Mouse (Mus musculus): ENCODE data around the gene Rfx3. TPM values are rescaled to one million over a fixed set of nuclear protein-coding genes. Genes with fewer than 3 reads are reported as not detected.

The Rfx3 gene
- polyA plus RNA-seq, 1 experiment from 2014 or later = 16.4 TPM

DNA sequence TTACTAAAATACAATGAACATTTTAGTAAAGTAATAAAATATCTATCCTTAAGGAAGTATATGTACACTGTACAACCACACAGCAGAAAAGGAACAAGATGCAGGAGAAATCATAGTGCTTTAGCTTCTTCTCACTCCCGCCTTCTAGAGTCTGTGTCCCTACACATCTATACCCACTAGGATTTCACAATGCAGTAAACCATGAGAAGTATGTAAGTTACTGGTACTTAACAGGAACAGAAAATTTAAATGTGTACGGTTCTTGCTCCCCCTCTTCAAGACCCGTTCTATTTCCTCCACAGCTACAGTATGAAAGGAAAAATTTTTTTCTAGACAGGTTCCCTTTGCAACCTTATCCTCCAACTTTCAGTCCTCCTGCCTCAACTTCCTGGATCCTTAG, 8.3 kb downstream of the Rfx3 start:
- Histone ChIP-seq H3K27me3 (no peaks in the 10 kb centered on the region), H3K36me3 (no peaks in the 10 kb centered on the region), H3K9me3 (no peaks in the 10 kb centered on the region), H3K4me1 (0 out of 2 replicates have a peak, but pooled peaks cover 7% of the 10 kb centered on the region), H3K4me2 (no peak overlapping the region), H3K4me3 (no peak overlapping the region), H3K9ac (no peak overlapping the region), H3K27ac (no peak overlapping the region)
- 79% methylated on average over 3 of the region's 3 CpGs for WGBS
- ATAC-seq (ENCODE audit: insufficient number of reproducible peaks, insufficient read depth, low FRiP score, low TSS enrichment, low read depth) = no peak

DNA sequence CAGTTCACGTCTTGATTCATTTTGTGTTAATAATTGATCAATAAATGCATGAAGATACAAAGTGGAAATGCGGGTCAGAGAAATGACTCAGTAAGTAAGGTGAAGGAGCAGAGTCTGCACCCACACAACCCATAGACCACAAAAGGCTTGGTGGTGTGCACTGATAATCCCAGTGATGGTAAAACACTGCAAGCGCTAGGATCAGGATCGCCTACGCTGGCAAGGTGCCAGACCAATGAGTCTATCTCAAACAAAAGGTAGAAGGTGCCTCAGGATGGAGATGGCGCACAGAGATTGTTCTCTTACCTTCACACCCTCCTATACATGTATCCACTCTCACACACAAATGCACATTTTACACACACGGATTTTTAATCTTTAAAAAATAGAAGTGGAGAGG, 18.2 kb downstream of the Rfx3 start:
- H3K9ac ChIP-seq = no peak overlapping the region
- H3K9me3 ChIP-seq = no peaks in the 10 kb centered on the region
- no peak overlapping the region for H3K4me3 ChIP-seq
- no peak for ATAC-seq (ENCODE audit: insufficient number of reproducible peaks, insufficient read depth, low FRiP score, low TSS enrichment, low read depth)
- no peak overlapping the region for H3K4me2 ChIP-seq
- H3K27ac ChIP-seq = no peak overlapping the region
- H3K36me3 ChIP-seq = no peaks in the 10 kb centered on the region
- WGBS = 94% methylated on average over 7 of the region's 7 CpGs
- H3K27me3 ChIP-seq = no peaks in the 10 kb centered on the region
- no peaks in the 10 kb centered on the region; the same call in 1 of the 2 replicates for H3K4me1 ChIP-seq

DNA sequence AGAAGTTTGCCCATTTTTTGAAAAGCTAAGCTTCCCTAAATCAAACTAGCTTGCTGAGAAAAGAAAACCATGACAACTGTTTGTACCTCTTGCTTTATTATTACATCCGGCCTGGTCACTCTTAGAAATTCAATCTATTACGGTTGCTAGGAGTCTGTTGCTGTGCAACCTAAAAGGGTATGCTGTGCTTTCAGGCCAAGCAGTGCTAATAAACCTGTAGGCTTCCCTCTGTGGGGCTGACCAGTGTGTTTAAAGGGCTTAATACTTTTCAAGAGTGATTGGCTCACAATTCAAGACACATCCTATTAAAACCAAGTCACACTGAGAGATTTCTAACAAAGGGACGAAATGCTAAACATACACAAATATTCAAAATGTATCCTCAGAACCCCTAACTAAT, 22.2 kb downstream of the Rfx3 start:
- no peak overlapping the region for H3K4me3 ChIP-seq
- no peak overlapping the region for H3K27ac ChIP-seq
- no peaks in the 10 kb centered on the region for H3K27me3 ChIP-seq
- ATAC-seq (ENCODE audit: insufficient number of reproducible peaks, insufficient read depth, low FRiP score, low TSS enrichment, low read depth) = no peak
- H3K9me3 ChIP-seq = no peaks in the 10 kb centered on the region
- H3K9ac ChIP-seq = no peak overlapping the region
- no peak overlapping the region for H3K4me2 ChIP-seq
- 60% methylated on average over 3 of the region's 3 CpGs for WGBS
- H3K4me1 ChIP-seq = no peaks in the 10 kb centered on the region; the same call in 1 of the 2 replicates
- H3K36me3 ChIP-seq = no peaks in the 10 kb centered on the region

DNA sequence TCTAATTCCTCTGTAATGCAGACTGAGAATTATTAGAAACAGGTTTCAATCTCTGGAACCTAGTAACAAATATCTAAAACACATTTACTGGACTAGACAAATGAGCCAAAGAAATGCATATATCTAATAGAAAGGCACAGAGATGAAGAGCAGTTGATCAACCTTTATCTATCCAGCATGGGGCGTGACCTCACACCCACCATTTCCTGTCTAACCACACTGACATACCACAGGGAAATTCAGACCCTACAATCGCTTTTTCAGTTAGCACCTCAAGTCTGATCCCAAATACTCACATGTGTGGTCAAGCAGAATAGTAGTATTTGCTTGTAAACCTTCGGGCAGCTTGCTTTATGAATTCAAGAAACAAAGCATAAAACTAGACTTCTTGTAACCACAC, 43.4 kb downstream of the Rfx3 start:
- peaks cover 5% of the 10 kb centered on the region for H3K36me3 ChIP-seq
- H3K9ac ChIP-seq = no peak overlapping the region
- WGBS = 73% methylated on average over 3 of the region's 3 CpGs
- H3K27ac ChIP-seq = no peak overlapping the region
- no peaks in the 10 kb centered on the region for H3K27me3 ChIP-seq
- no peaks in the 10 kb centered on the region for H3K4me1 ChIP-seq
- no peak overlapping the region for H3K4me2 ChIP-seq
- no peak overlapping the region for H3K4me3 ChIP-seq
- ATAC-seq (ENCODE audit: insufficient number of reproducible peaks, insufficient read depth, low FRiP score, low TSS enrichment, low read depth) = no peak
- H3K9me3 ChIP-seq = peaks cover 5% of the 10 kb centered on the region; the same call in 1 of the 2 replicates

DNA sequence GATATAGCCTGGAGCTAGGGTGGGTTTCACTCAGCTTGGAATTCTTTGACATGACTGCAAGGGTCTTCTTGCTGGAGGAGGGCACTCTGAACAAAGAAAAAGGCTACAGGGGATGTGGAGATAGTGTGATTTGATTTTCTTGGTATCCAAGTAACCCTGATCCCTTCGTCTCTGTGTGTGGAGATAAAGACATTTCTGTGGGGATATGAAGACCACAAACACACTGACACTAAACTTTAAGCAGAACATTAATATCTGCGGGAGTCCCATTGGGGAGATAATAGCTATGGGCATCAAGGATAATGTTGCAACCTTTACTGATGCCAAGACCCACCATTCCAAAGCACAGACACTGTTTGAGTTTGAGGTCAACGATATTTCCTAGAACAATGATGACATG, 49.7 kb downstream of the Rfx3 start:
- no peak overlapping the region for H3K9ac ChIP-seq
- no peak for ATAC-seq (ENCODE audit: insufficient number of reproducible peaks, insufficient read depth, low FRiP score, low TSS enrichment, low read depth)
- no peaks in the 10 kb centered on the region for H3K4me1 ChIP-seq
- no peak overlapping the region for H3K4me3 ChIP-seq
- WGBS = 87% methylated on average over 3 of the region's 3 CpGs
- H3K27ac ChIP-seq = no peak overlapping the region
- peaks cover 5% of the 10 kb centered on the region; the same call in 1 of the 2 replicates for H3K9me3 ChIP-seq
- H3K36me3 ChIP-seq = peaks cover 9% of the 10 kb centered on the region; the same call in 1 of the 2 replicates
- no peaks in the 10 kb centered on the region for H3K27me3 ChIP-seq
- H3K4me2 ChIP-seq = no peak overlapping the region

DNA sequence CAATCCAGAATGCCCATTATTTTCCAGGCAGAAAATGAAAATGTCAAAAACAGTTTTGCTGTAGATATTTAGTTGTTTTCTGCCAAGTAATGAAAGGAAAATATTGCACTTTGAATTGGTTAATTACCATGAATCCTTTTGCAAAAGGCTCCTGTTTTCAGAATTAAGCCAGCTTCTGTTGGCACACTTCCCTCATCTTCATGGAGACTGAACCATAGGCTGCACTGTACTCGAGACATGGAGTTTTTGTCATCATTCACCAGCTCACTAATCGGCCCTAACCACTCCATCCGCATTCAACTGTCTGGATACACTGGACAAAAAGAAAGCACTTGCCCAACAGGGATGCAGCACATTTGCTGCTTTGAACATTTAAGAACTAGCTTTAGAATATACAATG, 75.5 kb downstream of the Rfx3 start:
- WGBS = 74% methylated on average over 3 of the region's 3 CpGs
- Histone ChIP-seq H3K4me3 (no peak overlapping the region), H3K4me1 (no peaks in the 10 kb centered on the region), H3K4me2 (no peak overlapping the region), H3K27ac (no peak overlapping the region), H3K9me3 (no peaks in the 10 kb centered on the region), H3K9ac (no peak overlapping the region), H3K27me3 (no peaks in the 10 kb centered on the region), H3K36me3 (no peaks in the 10 kb centered on the region)
- no peak for ATAC-seq (ENCODE audit: insufficient number of reproducible peaks, insufficient read depth, low FRiP score, low TSS enrichment, low read depth)

DNA sequence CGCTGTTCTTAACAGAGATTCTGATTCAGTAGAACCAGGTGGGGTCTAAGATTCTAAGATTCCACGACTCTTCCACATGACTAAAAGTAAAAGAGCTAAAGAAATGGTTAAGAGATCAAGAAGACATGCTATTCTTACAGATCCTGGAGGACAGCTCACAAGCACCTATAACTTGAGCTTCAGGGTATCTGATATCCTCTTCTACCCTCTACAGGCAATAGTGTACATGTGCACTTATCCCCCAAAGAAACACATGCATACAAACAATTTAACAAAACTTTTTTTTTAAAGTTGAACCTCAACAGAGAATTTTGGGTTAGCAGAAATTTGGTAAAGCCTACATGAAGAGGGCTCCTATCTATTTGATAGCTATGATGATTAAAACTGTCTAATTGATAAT, 79.8 kb downstream of the Rfx3 start:
- no peaks in the 10 kb centered on the region for H3K36me3 ChIP-seq
- H3K4me2 ChIP-seq = no peak overlapping the region
- H3K9me3 ChIP-seq = no peaks in the 10 kb centered on the region
- no peak overlapping the region for H3K9ac ChIP-seq
- no peaks in the 10 kb centered on the region for H3K27me3 ChIP-seq
- H3K4me1 ChIP-seq = no peaks in the 10 kb centered on the region
- no peak overlapping the region for H3K27ac ChIP-seq
- WGBS = 93% methylated on average over 2 of the region's 2 CpGs
- H3K4me3 ChIP-seq = no peak overlapping the region
- ATAC-seq (ENCODE audit: insufficient number of reproducible peaks, insufficient read depth, low FRiP score, low TSS enrichment, low read depth) = no peak

DNA sequence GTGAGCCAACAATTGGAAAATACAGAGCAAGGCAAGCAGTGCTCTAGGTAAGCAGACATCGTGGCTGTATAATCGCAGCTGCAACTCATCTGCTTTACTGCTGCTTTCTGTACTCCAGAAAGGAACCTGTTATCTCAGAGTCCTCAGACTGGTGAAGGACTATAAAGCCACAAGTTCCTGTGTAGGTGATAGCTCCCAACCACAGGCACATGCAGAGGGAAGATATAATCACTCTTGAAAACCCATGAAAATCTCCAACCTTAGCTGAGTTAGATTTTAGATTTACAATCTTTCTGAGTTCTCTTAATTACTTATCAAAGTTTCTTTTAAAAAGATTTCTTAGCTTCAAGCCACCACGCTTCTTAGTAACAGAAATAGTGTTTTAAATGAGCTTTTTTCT, 84.6 kb downstream of the Rfx3 start:
- H3K27ac ChIP-seq = no peak overlapping the region
- H3K4me1 ChIP-seq = no peaks in the 10 kb centered on the region
- no peak for ATAC-seq (ENCODE audit: insufficient number of reproducible peaks, insufficient read depth, low FRiP score, low TSS enrichment, low read depth)
- no peaks in the 10 kb centered on the region for H3K36me3 ChIP-seq
- H3K4me2 ChIP-seq = no peak overlapping the region
- H3K4me3 ChIP-seq = no peak overlapping the region
- no peaks in the 10 kb centered on the region for H3K9me3 ChIP-seq
- 84% methylated on average over 3 of the region's 3 CpGs for WGBS
- H3K9ac ChIP-seq = no peak overlapping the region
- H3K27me3 ChIP-seq = no peaks in the 10 kb centered on the region

DNA sequence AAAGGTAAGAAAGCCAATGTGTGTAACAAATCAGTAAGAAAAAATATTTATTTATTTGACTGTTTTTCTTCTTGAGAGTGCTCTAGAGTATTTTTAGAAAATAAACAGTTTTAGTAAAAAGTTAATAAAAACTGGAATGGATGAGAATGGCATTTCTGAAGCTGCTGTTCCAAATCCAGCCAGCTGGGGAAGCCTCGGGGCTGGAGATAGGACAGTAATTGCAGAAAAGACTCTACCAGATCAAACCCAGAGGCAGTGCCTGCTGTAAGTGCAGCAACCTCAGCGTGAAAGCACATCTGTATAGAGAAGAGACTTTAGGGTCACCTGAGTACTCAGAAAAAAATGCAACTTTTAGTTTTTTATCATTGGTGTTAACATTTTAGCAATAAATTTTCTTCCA, 91.9 kb downstream of the Rfx3 start:
- Histone ChIP-seq H3K9me3 (no peaks in the 10 kb centered on the region), H3K27ac (no peak overlapping the region), H3K9ac (no peak overlapping the region), H3K36me3 (no peaks in the 10 kb centered on the region), H3K4me3 (no peak overlapping the region), H3K4me1 (no peaks in the 10 kb centered on the region), H3K27me3 (no peaks in the 10 kb centered on the region), H3K4me2 (no peak overlapping the region)
- 47% methylated on average over 2 of the region's 2 CpGs for WGBS
- ATAC-seq (ENCODE audit: insufficient number of reproducible peaks, insufficient read depth, low FRiP score, low TSS enrichment, low read depth) = no peak

DNA sequence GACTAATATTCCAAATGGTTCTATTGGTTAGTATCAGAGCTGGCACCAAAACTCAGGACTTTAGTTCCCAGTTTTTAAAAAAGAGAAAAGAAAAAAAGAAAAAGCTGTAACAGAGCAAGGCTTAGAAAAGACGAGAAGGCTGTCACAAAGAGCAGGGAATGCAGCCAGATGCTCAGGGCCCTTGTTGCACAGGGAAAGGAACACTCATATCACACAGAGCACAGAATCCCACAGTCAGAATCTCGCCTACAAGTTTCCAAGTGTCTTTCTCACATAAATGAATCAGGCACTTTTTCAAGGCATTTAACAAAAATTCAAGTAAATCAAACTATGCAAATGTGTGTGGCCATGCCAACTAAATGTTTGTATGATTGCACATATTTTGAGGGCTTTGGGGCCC, 94.5 kb downstream of the Rfx3 start:
- 62% methylated on average over 2 of the region's 2 CpGs for WGBS

DNA sequence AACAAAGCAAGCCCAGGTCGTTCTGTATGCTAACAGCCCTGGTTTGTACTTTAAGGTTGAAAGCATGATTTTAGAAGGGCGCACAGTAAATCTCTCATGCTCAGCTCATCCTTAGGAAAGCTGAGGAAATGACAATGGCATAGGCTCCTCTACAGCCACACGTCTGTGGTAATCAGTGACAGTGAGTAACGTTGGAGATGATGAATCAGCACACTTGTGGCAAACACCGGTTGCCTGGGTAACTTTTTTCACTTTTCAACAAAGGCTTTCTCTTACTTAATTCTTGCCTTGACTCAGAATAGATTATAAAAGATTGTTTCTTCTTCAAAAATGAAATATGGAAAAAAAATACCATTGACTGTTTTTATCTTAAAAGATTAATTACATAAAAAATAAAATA, 104.0 kb downstream of the Rfx3 start:
- ATAC-seq (ENCODE audit: insufficient number of reproducible peaks, insufficient read depth, low FRiP score, low TSS enrichment, low read depth) = no peak
- H3K36me3 ChIP-seq = no peaks in the 10 kb centered on the region
- H3K9me3 ChIP-seq = no peaks in the 10 kb centered on the region
- no peak overlapping the region for H3K27ac ChIP-seq
- H3K4me2 ChIP-seq = no peak overlapping the region
- H3K27me3 ChIP-seq = no peaks in the 10 kb centered on the region
- H3K9ac ChIP-seq = no peak overlapping the region
- no peak overlapping the region for H3K4me3 ChIP-seq
- 0 out of 2 replicates have a peak, but pooled peaks cover 7% of the 10 kb centered on the region for H3K4me1 ChIP-seq
- 72% methylated on average over 5 of the region's 5 CpGs for WGBS

More for the DNA sequence above, 94.5 kb downstream of the Rfx3 start:
- Histone ChIP-seq H3K27me3 (no peaks in the 10 kb centered on the region), H3K4me1 (no peaks in the 10 kb centered on the region), H3K9ac (no peak overlapping the region), H3K4me3 (no peak overlapping the region), H3K9me3 (no peaks in the 10 kb centered on the region), H3K4me2 (no peak overlapping the region), H3K36me3 (no peaks in the 10 kb centered on the region), H3K27ac (no peak overlapping the region)
- no peak for ATAC-seq (ENCODE audit: insufficient number of reproducible peaks, insufficient read depth, low FRiP score, low TSS enrichment, low read depth)

DNA sequence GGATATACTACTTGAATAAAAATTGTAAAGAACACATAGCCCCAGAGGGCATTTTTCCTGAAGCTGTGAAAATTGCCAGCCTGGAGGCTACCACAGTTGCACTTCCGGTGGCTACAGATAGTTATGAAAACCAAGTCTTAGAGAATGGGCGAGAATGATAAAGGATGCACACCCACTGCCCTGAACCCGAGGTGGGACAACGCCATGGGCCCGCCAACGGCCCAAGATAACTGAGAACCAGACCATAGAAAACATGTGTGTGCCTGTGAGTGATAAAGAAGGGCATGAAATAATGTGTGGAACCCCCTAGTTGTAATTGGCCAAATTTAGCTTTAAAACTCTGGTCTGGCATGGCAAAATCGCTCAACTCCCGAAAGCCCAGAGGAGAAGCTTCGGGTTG, 105.0 kb downstream of the Rfx3 start:
- no peaks in the 10 kb centered on the region for H3K36me3 ChIP-seq
- 90% methylated on average over 9 of the region's 9 CpGs for WGBS
- no peaks in the 10 kb centered on the region for H3K9me3 ChIP-seq
- H3K4me3 ChIP-seq = no peak overlapping the region
- H3K4me1 ChIP-seq = 0 out of 2 replicates have a peak, but pooled peaks cover 7% of the 10 kb centered on the region
- ATAC-seq (ENCODE audit: insufficient number of reproducible peaks, insufficient read depth, low FRiP score, low TSS enrichment, low read depth) = no peak
- H3K27me3 ChIP-seq = no peaks in the 10 kb centered on the region
- H3K4me2 ChIP-seq = no peak overlapping the region
- no peak overlapping the region for H3K27ac ChIP-seq
- no peak overlapping the region for H3K9ac ChIP-seq

DNA sequence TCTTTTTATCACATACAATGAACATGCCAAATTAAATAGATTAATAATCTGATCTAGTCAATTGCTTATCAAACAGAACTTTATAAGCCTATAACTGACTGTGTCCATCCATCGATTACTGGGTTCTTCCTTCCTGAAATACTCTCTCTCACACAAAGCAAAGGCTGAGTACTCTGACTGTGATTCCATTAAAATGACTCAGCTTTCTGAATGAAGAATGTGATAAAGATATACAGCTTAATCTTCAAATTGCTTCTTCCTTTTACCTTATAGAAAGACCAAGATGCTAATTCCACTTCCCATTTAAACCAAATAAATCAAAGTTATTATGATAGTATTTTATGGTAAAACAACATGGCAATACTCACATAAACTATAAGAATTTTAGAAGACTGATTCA, 105.8 kb downstream of the Rfx3 start:
- Histone ChIP-seq H3K27me3 (no peaks in the 10 kb centered on the region), H3K36me3 (peaks cover 3% of the 10 kb centered on the region; the same call in 1 of the 2 replicates), H3K27ac (no peak overlapping the region), H3K9ac (no peak overlapping the region), H3K4me3 (no peak overlapping the region), H3K4me1 (0 out of 2 replicates have a peak, but pooled peaks cover 7% of the 10 kb centered on the region), H3K4me2 (no peak overlapping the region), H3K9me3 (no peaks in the 10 kb centered on the region)
- ATAC-seq (ENCODE audit: insufficient number of reproducible peaks, insufficient read depth, low FRiP score, low TSS enrichment, low read depth) = no peak
- 62% methylated on average over 1 of the region's 1 CpGs for WGBS
